Mouse (Mus musculus) kidney, embryonic 14.5 days (tissue): ENCODE data around the gene Pnliprp1. TPM values are rescaled to one million over a fixed set of nuclear protein-coding genes. Genes with fewer than 3 reads are reported as not detected.

Source experiments
- polyA plus RNA-seq: library from polyadenylated mRNA; unstranded; fragments of >200 nt; fragmentation: Nextera tagmentation; extraction: Ambion mirVana; gene quantifications from 2 replicates; pipeline ENCODE4 v1.2.1, GENCODE M21; 2014

Pnliprp1 gene
- polyA plus RNA-seq, 1 experiment from 2014 or later: 0.87 TPM

Other genes starting within 250 kb of the Pnliprp1 start
- gene Ccdc172, start 216.9 kb upstream of the Pnliprp1 start, polyA plus RNA-seq: not detected in 2 replicates
- gene Pnlip, start 76.4 kb upstream of the Pnliprp1 start, polyA plus RNA-seq: not detected in 2 replicates
- 0.18 and 0.36 TPM in 2 replicates for gene Pnliprp2, start 30.8 kb downstream of the Pnliprp1 start, polyA plus RNA-seq
- not detected in 2 replicates for gene 1700019N19Rik, start 65.6 kb downstream of the Pnliprp1 start, polyA plus RNA-seq
- gene Eno4, start 214.5 kb downstream of the Pnliprp1 start, polyA plus RNA-seq: 0.54 and 0.70 TPM in 2 replicates
- gene Hspa12a, start 214.8 kb downstream of the Pnliprp1 start, polyA plus RNA-seq: 8.1 and 9.5 TPM in 2 replicates